Mouse (Mus musculus): ENCODE data around the gene H2-DMb2. TPM values are rescaled to one million over a fixed set of nuclear protein-coding genes. Genes with fewer than 3 reads are reported as not detected.

H2-DMb2 gene
- polyA plus RNA-seq, 1 experiment from 2014 or later = 0.40 TPM

- H3K9me3 ChIP-seq (replicated peaks) = no peaks in the 10 kb centered on the region
- 0 out of 2 replicates have a peak, but pooled peaks cover 5% of the 10 kb centered on the region for H3K4me1 ChIP-seq
- DNase-seq (ENCODE audit: low spot score) = no peak
- H3K27me3 ChIP-seq (ENCODE audit: low read depth, poor library complexity, severe bottlenecking) = no peaks in the 10 kb centered on the region
- peaks cover 55% of the 10 kb centered on the region for H3K36me3 ChIP-seq
- H3K4me3 ChIP-seq = no peak overlapping the region
- H3K27ac ChIP-seq = no peak overlapping the region
- 88% methylated on average over 5 of the region's 6 CpGs for WGBS
Measured at GRCm38 (mm10) chr17:34108460-34108859, 34.6 kb upstream of the H2-DMb2 start.

- H3K4me3 ChIP-seq = no peak overlapping the region
- DNase-seq (ENCODE audit: low spot score) = no peak
Measured at GRCm38 (mm10) chr17:34109038-34109805, 33.9 kb upstream of the H2-DMb2 start.

GRCm38 (mm10) chr17:34109806-34110195 lies 33.3 kb upstream of the H2-DMb2 start:
- no peaks in the 10 kb centered on the region for H3K9me3 ChIP-seq (replicated peaks)
- peaks cover 68% of the 10 kb centered on the region for H3K36me3 ChIP-seq
- WGBS = 64% methylated on average over 3 of the region's 3 CpGs
- H3K4me3 ChIP-seq = no peak overlapping the region
- no peak overlapping the region for H3K27ac ChIP-seq
- no peaks in the 10 kb centered on the region for H3K27me3 ChIP-seq (ENCODE audit: low read depth, poor library complexity, severe bottlenecking)
- DNase-seq (ENCODE audit: low spot score) = no peak
- 0 out of 2 replicates have a peak, but pooled peaks cover 5% of the 10 kb centered on the region for H3K4me1 ChIP-seq

More at GRCm38 (mm10) chr17:34109038-34109805, 33.9 kb upstream of the H2-DMb2 start:
- WGBS = 88% methylated on average over 14 of the region's 14 CpGs
- Histone ChIP-seq H3K27me3 (ENCODE audit: low read depth, poor library complexity, severe bottlenecking) (no peaks in the 10 kb centered on the region), H3K36me3 (peaks cover 62% of the 10 kb centered on the region), H3K27ac (no peak overlapping the region), H3K4me1 (0 out of 2 replicates have a peak, but pooled peaks cover 5% of the 10 kb centered on the region), H3K9me3 (replicated peaks) (no peaks in the 10 kb centered on the region)

- H3K4me3 ChIP-seq = 0 out of 2 replicates have a peak overlapping the region, but pooled peaks have one; percentile 5
- no peaks in the 10 kb centered on the region for H3K27me3 ChIP-seq (ENCODE audit: low read depth, poor library complexity, severe bottlenecking)
- H3K36me3 ChIP-seq = peaks cover 73% of the 10 kb centered on the region
- 65% methylated on average over 8 of the region's 8 CpGs for WGBS
- 0 out of 2 replicates have a peak, but pooled peaks cover 7% of the 10 kb centered on the region for H3K4me1 ChIP-seq
- H3K27ac ChIP-seq = no peak overlapping the region
- no peak for DNase-seq (ENCODE audit: low spot score)
- no peaks in the 10 kb centered on the region for H3K9me3 ChIP-seq (replicated peaks)
Measured at GRCm38 (mm10) chr17:34110309-34110708, 32.8 kb upstream of the H2-DMb2 start.

GRCm38 (mm10) chr17:34114114-34114513 lies 29.0 kb upstream of the H2-DMb2 start:
- Histone ChIP-seq H3K4me1 (peaks cover 20% of the 10 kb centered on the region), H3K27me3 (ENCODE audit: low read depth, poor library complexity, severe bottlenecking) (no peaks in the 10 kb centered on the region), H3K36me3 (peaks cover 99% of the 10 kb centered on the region), H3K9me3 (replicated peaks) (no peaks in the 10 kb centered on the region), H3K4me3 (no peak overlapping the region), H3K27ac (no peak overlapping the region)
- DNase-seq (ENCODE audit: low spot score) = no peak
- WGBS = 97% methylated on average over 7 of the region's 7 CpGs

- Histone ChIP-seq H3K9me3 (replicated peaks) (no peaks in the 10 kb centered on the region), H3K27me3 (ENCODE audit: low read depth, poor library complexity, severe bottlenecking) (no peaks in the 10 kb centered on the region), H3K36me3 (peaks cover 77% of the 10 kb centered on the region), H3K4me3 (peak overlapping the region; percentile 99), H3K27ac (no peak overlapping the region), H3K4me1 (peaks cover 18% of the 10 kb centered on the region)
- 60% methylated on average over 7 of the region's 7 CpGs for WGBS
- no peak for DNase-seq (ENCODE audit: low spot score)
Measured at GRCm38 (mm10) chr17:34116736-34117370, 26.3 kb upstream of the H2-DMb2 start.

- Histone ChIP-seq H3K27ac (peak overlapping the region; percentile 100), H3K4me1 (peaks cover 18% of the 10 kb centered on the region), H3K4me3 (peak overlapping the region; percentile 99), H3K9me3 (replicated peaks) (no peaks in the 10 kb centered on the region), H3K27me3 (ENCODE audit: low read depth, poor library complexity, severe bottlenecking) (no peaks in the 10 kb centered on the region), H3K36me3 (peaks cover 70% of the 10 kb centered on the region)
- 2% methylated on average over 5 of the region's 5 CpGs for WGBS
- no peak for DNase-seq (ENCODE audit: low spot score)
Measured at GRCm38 (mm10) chr17:34117421-34118112, 25.5 kb upstream of the H2-DMb2 start.

GRCm38 (mm10) chr17:34118113-34118872 lies 24.8 kb upstream of the H2-DMb2 start:
- under 1% methylated on average over 67 of the region's 67 CpGs for WGBS
- peak; percentile 63 for DNase-seq (ENCODE audit: low spot score)
- Histone ChIP-seq H3K4me3 (peak overlapping the region; percentile 99), H3K4me1 (peaks cover 21% of the 10 kb centered on the region), H3K36me3 (peaks cover 62% of the 10 kb centered on the region), H3K27me3 (ENCODE audit: low read depth, poor library complexity, severe bottlenecking) (no peaks in the 10 kb centered on the region), H3K27ac (peak overlapping the region; percentile 100), H3K9me3 (replicated peaks) (no peaks in the 10 kb centered on the region)

GRCm38 (mm10) chr17:34118873-34119248 lies 24.2 kb upstream of the H2-DMb2 start:
- no peaks in the 10 kb centered on the region for H3K27me3 ChIP-seq (ENCODE audit: low read depth, poor library complexity, severe bottlenecking)
- no peaks in the 10 kb centered on the region for H3K9me3 ChIP-seq (replicated peaks)
- DNase-seq (ENCODE audit: low spot score) = no peak
- peak overlapping the region; percentile 99 for H3K4me3 ChIP-seq
- H3K27ac ChIP-seq = peak overlapping the region; percentile 100
- WGBS = under 1% methylated on average over 38 of the region's 38 CpGs
- H3K36me3 ChIP-seq = peaks cover 57% of the 10 kb centered on the region
- peaks cover 26% of the 10 kb centered on the region for H3K4me1 ChIP-seq

- Histone ChIP-seq H3K27ac (peak within 1 kb of the TSS; percentile 100), H3K4me3 (peak within 1 kb of the TSS; percentile 99), H3K27me3 (ENCODE audit: low read depth, poor library complexity, severe bottlenecking) (no peaks in the 10 kb centered on the region), H3K9me3 (replicated peaks) (no peaks in the 10 kb centered on the region), H3K4me1 (peaks cover 29% of the 10 kb centered on the region), H3K36me3 (peaks cover 50% of the 10 kb centered on the region)
- WGBS = under 1% methylated on average over 96 of the region's 96 CpGs
- peak; percentile 99 for DNase-seq (ENCODE audit: low spot score)
Measured at GRCm38 (mm10) chr17:34119249-34120179, 23.6 kb upstream of the H2-DMb2 start, which contains the start of gene H2-DMa. TSS of gene H2-DMa (plus strand) at chr17:34119541.

GRCm38 (mm10) chr17:34120180-34120723 lies 22.9 kb upstream of the H2-DMb2 start:
- no peaks in the 10 kb centered on the region for H3K27me3 ChIP-seq (ENCODE audit: low read depth, poor library complexity, severe bottlenecking)
- H3K4me3 ChIP-seq = peak overlapping the region; percentile 99
- H3K36me3 ChIP-seq = peaks cover 43% of the 10 kb centered on the region
- H3K27ac ChIP-seq = peak overlapping the region; percentile 100
- peak; percentile 90 for DNase-seq (ENCODE audit: low spot score)
- under 1% methylated on average over 39 of the region's 42 CpGs for WGBS
- H3K9me3 ChIP-seq (replicated peaks) = no peaks in the 10 kb centered on the region
- H3K4me1 ChIP-seq = peaks cover 29% of the 10 kb centered on the region

Data from limb, embryonic 10.5 days (tissue).